Mouse (Mus musculus) right cerebral cortex, postnatal 36 days (tissue): ENCODE data around the gene Sf3b5.
"Not testable (repeated sequence)": the region's sequence is repeated elsewhere in the genome, so short reads cannot be mapped to it uniquely, and the experiment has no call there.

ENCODE experiments used
- DNase-seq, 2 experiments: peaks; one replicate each; pipeline ENCODE4 v3.0.0; 2022; ENCODE audit warnings: low spot score in 2 of 2, mixed read lengths in 1 of 2

Sf3b5 gene

GRCm38 (mm10) chr10:13007876-13008736 is 3.0 kb downstream of the Sf3b5 start:
- DNase-seq = peak; percentile 95 to 97

- no peak for DNase-seq
These were observed 3.6 kb downstream of the Sf3b5 start for GRCm38 (mm10) chr10:13008737-13009121.

- DNase-seq = no peak
These were observed 8.9 kb downstream of the Sf3b5 start for GRCm38 (mm10) chr10:13014026-13014425.

- DNase-seq = peak in 1 of 2 experiments; percentile 26
These were observed 11.4 kb downstream of the Sf3b5 start for GRCm38 (mm10) chr10:13016573-13016972.

GRCm38 (mm10) chr10:13018510-13018909 is 13.4 kb downstream of the Sf3b5 start:
- DNase-seq = no peak

GRCm38 (mm10) chr10:13019026-13019425 is 13.9 kb downstream of the Sf3b5 start:
- DNase-seq = no peak

- no peak for DNase-seq
These were observed 17.0 kb downstream of the Sf3b5 start for GRCm38 (mm10) chr10:13022103-13022502.

- not testable (repeated sequence) for DNase-seq
These were observed 18.8 kb downstream of the Sf3b5 start for GRCm38 (mm10) chr10:13023985-13024384.

GRCm38 (mm10) chr10:13027702-13028101 is 22.6 kb downstream of the Sf3b5 start:
- no peak for DNase-seq

- no peak for DNase-seq
These were observed 23.1 kb downstream of the Sf3b5 start for GRCm38 (mm10) chr10:13028215-13028614.

GRCm38 (mm10) chr10:13029416-13029815 is 24.3 kb downstream of the Sf3b5 start:
- DNase-seq = no peak

GRCm38 (mm10) chr10:13035270-13035669 is 30.1 kb downstream of the Sf3b5 start:
- DNase-seq = no peak

GRCm38 (mm10) chr10:13039637-13040174 is 34.6 kb downstream of the Sf3b5 start:
- DNase-seq = no peak

- no peak for DNase-seq
These were observed 39.5 kb downstream of the Sf3b5 start for GRCm38 (mm10) chr10:13044659-13045058.

- DNase-seq = no peak
These were observed 42.7 kb downstream of the Sf3b5 start for GRCm38 (mm10) chr10:13047816-13048215.

GRCm38 (mm10) chr10:13056863-13057381 is 51.8 kb downstream of the Sf3b5 start:
- DNase-seq = no peak
